Mouse (Mus musculus): Measurements from ENCODE around the gene Pgam1.
"Not testable (repeated sequence)": the region's sequence is repeated elsewhere in the genome, so short reads cannot be mapped to it uniquely, and the experiment has no call there.

The Pgam1 gene

DNA sequence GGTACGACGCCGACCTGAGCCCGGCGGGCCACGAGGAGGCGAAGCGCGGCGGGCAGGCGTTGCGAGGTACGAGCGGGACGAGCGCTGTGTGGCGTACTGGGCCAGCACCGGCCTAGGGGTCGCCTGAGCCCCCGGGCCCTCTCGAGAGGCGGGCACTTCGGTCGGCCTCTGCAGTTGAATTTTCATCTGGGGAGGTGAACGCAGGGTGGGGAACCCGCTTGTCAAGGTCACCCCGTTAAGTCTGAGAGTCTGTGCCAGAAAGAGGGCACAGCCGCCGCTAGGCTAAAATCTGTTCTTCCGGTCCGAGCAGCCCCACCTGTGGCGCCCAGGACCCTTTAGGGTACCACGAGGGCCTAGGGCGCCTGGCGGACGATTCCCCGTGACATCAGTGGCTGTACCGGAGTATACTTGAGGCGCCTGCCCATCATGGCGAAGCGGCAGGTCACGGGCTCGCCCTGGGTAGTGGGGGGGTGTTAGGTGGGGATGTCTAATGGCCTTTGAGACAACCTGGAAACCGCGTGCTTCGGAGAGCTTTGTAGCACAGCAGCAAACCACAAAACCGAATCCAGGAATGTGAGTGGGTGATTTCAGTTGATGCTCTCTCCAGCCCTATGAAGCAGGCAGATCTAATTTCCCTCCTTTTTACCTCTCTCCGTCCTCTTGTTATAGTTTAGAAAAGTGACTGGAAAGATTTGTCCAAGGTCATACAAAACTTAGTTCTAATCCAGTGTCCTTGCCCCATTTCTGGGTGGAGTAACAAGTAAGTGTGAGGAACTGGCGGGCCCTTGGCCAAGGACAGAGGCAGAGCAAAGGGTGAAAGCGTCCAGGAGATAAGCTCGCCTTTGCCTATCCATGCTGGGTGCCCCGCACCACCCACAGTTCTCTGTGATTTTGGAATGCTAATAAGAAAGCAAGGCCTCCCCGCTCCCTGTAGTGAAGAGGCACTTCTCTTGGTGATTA is 678 bp downstream of the Pgam1 start:
- DNase-seq = peak; percentile 65

DNA sequence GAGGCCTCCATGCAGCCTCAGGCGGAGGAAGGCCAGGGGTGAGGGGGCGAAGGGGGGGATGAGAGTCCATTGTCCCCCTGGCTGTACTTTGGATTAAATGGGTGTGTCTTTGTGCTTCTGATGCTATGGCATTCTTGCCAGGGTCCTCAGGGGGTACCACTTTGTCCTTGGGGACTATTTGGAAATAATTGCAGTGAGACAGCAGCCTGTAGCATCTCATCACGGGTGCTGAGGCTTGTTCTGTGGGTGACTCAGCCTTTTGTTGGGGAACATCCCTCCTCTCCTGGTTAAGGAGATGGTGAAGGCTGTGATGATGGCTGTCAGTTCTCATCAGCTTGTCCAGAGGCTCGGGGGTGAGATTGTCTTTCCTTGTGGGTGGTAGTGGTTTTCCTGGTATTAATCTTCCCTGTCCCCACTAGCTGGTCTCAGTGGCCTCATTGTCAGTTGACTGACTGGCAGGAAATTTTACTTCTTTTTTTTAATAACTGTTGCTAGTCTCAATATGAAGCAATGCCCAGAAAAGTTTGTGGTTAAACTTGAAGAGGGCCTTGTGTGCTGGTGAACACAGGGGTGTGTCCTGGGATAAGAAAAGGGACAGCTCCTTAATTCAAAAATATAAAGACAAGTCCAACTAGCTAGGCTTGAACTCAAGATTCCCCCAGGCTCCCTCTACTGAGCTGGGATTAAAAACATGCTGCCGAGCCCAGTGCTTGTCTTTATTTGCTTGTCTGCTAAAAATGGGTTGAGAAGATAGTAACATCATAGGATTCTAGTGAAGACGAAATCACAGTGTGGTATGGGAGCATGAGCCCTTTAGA is 2.3 kb downstream of the Pgam1 start:
- DNase-seq = no peak

DNA sequence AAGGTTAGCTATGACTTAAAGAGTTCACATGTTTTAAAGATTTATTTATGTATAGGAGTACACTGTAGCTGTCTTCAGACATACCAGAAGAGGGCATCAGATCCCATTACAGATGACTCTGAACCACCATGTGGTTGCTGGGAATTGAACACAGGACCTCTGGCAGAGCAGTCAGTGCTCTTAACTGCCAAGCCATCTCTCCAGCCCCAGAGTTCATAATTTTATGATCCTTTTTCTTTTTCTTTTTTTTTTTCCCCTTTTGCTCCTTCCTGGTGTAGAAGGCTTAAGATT is 2.8 kb downstream of the Pgam1 start:
- not testable (repeated sequence) for DNase-seq

- DNase-seq = no peak
Observed at GRCm38 (mm10) chr19:41915294-41915693, 3.6 kb downstream of the Pgam1 start.

GRCm38 (mm10) chr19:41916853-41917252 is 5.1 kb downstream of the Pgam1 start:
- DNase-seq = no peak

DNA sequence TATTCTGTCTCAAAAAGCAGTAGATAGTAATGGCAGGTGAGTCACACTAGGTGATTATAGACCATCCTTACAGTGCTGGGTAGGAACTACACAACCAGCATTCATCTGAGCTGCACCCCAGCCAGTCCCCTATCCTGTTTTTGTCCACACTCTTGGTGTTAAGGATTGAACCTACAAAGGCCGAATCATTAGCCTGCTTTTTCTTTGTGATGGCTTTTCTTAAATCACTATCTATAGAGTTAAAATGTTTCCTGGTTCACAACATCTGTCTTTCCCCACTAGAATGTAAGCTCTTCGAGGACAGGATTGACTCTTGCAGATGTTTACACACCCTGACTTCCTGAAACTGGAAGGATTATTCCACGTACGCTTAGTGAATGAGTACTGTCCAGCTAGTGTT is 7.7 kb downstream of the Pgam1 start:
- DNase-seq = no peak

DNA sequence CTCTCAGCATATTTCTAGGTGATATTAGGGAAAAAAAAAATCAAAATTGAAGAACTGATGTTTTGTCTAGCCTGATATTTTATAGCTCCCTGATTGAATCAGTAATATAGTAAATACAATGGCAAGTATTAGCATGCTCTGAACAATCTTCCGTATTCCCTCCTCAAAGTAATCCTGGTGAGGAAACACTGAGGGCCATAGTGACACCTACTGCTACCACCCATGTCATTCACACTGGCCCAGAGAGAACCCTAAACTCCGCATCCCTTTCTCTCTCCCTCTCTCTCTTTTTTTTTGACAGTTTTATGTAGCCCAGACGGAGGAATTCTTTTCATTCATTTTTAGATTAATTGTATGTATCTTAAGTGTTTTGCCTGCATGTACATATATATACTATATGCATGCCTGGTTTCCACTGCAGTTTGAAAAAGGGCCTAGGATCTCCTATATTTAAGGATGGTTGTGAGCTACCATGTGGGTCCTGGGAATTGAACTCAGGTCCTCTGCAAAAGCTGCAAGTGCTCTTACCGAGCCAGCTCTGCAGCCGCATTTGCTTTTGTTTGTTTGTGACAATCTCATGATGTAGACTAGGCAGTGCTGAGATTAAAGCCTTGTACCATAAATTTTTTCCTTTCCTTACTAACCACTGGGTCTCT is 8.8 kb downstream of the Pgam1 start:
- no peak for DNase-seq

DNA sequence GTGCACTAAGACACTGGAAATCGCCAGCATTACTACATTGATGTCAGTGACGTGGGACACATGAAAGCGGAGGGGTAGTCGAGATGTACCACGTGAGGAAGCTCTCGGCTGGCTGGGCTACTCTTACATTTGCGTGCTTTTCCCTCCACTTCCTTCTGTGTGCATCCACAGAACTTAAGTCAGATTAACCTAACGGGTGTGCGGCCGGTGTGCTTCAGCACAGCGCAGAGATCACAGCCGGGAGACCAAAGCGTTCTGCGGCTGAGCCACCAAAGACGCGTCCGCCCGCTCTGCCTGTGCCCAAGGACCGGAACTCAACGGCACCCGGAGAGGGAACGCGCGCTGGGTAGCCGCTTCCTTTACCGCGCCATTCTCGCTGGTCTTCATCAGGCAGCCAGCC is 21.0 kb downstream of the Pgam1 start:
- DNase-seq = no peak

DNA sequence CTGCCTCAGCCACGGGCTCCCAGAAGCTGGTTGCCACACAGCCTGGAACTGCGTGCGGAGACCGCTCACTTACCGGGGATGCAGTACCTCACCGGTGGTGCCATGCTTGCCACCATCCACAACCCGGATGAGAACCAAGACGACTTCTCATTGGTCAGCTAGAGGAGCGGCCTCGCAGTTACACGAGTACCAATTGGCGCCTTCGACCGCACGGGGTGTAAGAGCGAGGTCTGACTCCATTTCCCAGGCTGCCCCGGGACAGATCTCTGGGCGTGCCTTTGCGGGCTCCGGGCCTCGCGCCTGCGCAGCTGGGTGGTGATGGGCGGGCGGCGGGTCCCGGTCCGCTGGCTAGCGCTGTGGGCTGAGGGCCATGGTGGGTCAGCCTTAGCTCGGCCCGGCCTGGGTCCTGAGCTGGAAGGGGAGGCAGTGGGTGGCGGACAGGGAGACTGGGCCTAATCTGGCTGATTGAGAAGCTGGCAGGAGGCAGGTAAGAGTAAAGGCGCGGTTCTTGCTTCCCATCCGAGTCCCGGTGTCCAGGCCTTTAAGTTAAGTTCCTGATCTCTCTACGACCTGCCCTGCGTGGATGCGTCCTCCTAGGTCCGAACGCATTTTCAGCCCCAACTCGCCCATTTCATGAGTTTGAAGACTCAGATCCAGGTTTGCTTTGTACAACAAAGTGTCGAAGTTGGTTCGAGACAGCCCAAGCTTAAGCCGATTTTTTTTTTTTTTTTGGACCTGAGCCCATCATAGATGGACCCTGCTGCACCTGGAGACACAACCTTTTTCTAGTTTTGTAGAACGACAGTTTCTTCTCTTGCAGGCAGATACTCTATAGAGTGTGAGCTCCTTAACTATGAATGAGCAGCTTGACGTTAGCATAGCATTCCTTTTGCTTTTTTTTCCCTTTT is 21.7 kb downstream of the Pgam1 start, which contains the start of the genes Exosc1 and Zdhhc16:
Gene Exosc1, minus strand, starts transcription at position 245 of the 908 bp plus-strand sequence.
Gene Zdhhc16, plus strand, starts transcription at position 302 of the 908 bp plus-strand sequence.
- DNase-seq = peak; percentile 99

DNA sequence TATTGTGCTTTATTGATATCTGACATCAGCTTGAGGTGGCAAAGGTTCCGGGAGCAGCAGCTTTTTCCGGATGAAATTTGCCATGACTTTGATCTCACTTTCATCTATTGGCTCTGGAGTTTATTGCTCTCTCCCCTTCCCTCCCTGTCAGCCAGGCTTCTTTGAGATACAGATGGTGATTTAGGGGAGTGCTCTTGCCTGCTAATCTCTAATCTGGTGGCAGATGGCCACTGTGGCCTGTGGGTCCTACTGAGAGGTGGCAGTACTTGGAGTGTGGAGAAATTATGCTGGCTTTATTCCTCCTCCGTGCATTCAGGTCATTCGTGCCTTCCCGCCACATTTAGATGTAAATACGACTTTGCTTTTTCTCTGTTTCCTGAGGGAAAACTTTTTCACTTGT is 22.4 kb downstream of the Pgam1 start:
- DNase-seq = peak; percentile 12

DNA sequence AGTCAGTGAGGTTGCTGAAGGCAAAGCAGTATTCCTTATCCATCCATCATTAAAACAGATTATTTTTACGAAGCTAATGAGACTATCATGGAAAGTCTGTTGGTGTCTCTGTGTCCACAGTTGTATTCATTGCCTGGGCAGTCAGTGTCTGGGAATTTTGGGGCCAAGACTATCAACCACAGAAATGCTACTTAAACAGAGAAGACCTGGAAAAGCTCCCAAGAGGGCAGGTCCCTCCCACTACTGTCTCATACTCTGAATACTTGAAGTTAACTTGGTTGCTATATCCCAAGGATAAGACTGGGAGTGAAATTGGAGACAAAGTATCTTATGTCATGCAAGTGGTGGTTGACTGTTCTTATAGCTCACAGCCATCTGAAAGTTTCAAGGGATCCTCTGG is 24.2 kb downstream of the Pgam1 start:
- DNase-seq = no peak

DNA sequence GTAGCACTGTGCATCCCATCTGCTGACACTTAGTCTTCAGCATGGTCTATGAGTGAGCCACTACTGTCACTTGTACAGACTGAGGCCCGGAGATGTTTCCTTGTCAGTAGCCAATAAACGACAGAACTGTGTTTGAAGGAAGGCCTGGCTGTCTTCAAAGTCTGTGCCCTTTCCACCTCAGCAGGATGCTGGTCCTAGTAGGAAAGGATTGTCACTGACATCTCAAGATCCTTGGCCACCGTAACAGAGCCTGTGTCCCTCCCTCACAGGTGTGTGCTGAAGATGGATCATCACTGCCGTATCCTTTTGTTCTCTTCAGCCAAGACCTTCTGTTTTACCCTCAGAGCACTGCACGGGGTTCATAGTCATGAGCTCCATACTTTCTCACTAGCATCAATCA is 26.8 kb downstream of the Pgam1 start:
- DNase-seq = no peak

- no peak for DNase-seq
Observed at GRCm38 (mm10) chr19:41943841-41944240, 32.1 kb downstream of the Pgam1 start.

DNA sequence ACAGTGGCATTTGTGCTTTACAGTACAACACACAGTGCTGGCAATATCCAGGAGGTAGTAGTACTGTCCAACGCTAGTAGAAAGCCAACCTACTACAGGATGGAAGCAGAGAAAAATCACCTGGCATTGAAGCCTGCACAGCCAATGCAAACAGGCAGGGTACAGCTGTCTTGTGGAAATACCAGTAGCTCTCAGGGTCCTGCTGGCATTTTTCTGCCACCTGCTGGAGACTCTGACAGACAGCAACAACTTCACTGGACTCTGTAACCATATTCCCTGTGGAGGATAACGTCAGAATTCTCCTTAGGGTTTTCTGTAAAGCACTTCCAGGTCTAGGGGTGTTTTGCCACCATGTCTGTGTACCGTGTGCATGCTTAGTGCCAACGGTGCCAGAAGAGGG is 40.6 kb downstream of the Pgam1 start:
- peak; percentile 27 for DNase-seq

DNA sequence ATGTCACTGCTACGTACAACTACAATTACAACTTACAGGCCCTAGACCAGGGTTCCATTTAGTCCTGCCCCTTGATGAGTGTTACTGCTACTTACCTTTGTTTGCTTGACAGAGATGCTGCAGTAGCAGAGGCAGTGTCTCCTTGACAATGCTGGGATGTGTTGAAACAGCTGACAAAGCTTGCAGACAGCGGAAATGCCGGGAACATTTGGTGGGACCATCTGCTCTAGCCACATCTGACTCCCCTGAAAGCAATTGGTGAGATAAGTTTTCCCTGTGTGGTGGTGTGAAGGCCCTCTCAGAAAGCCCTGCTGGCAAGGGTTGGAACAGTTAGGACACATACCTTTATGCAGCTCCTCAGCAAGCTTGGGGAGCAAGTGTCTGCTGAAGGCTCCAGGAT is 41.9 kb downstream of the Pgam1 start:
- DNase-seq = no peak
